Mouse (Mus musculus) heart, postnatal 10 days (tissue): ENCODE measurements around the gene Coasy. TPM values are rescaled to one million over a fixed set of nuclear protein-coding genes. Genes with fewer than 3 reads are reported as not detected.
"Not testable (repeated sequence)": the region's sequence is repeated elsewhere in the genome, so short reads cannot be mapped to it uniquely, and the experiment has no call there.

Source experiments
- DNase-seq, 2 experiments: peaks; one replicate each; pipeline ENCODE4 v3.0.0; 2021
- intact Hi-C: fragments of 180-260 bp; cut with DNase I; formaldehyde crosslinking; loops from one replicate; pipeline ENCODE4 v1.15.1; 2025
- total RNA-seq, 2 experiments: library from RNA; stranded (reverse); gene quantifications; 2 replicates each; pipeline ENCODE4 v1.2.3; 2021

The Coasy gene
- total RNA-seq, 2 experiments from 2014 or later: 18.7 to 21.4 TPM

- DNase-seq: peak in 1 of 2 experiments; percentile 47
- intact Hi-C loops: no loop called here
Observed at GRCm38 (mm10) chr11:101086323-101086674, 3.9 kb downstream of the Coasy start.

- DNase-seq: peak; percentile 93 to 95
- intact Hi-C loops: no loop called here
Observed at GRCm38 (mm10) chr11:101086756-101087681, 4.7 kb downstream of the Coasy start, which contains the start of gene Mlx. Gene Mlx (plus strand): TSS chr11:101087277.

GRCm38 (mm10) chr11:101087682-101088055, 5.3 kb downstream of the Coasy start:
- intact Hi-C loops: no loop called here
- DNase-seq: no peak

GRCm38 (mm10) chr11:101089931-101090330, 7.6 kb downstream of the Coasy start:
- no peak for DNase-seq
- intact Hi-C loops: loop anchor here (10.0 kb wide), 1 partner anchor 215 kb away; the partner anchor contains the start of gene Becn1

GRCm38 (mm10) chr11:101094930-101095313, 12.6 kb downstream of the Coasy start:
- intact Hi-C loops: loop anchor here (1.0 to 10.0 kb wide), 2 partner anchors 79 to 210 kb away; partner anchors contain the start of gene Becn1
- no peak for DNase-seq

GRCm38 (mm10) chr11:101095314-101096024, 13.1 kb downstream of the Coasy start, which contains the start of gene Psmc3ip:
Gene Psmc3ip (minus strand): TSS chr11:101095436.
- peak; percentile 98 to 99 for DNase-seq
- intact Hi-C loops: loop anchor here (1.0 to 10.0 kb wide), 2 partner anchors 79 to 209 kb away; partner anchors contain the start of gene Becn1

GRCm38 (mm10) chr11:101098231-101098630, 15.9 kb downstream of the Coasy start:
- intact Hi-C loops: loop anchor here (10.0 kb wide), 1 partner anchor 207 kb away; the partner anchor contains the start of gene Becn1
- DNase-seq: no peak

GRCm38 (mm10) chr11:101103011-101103410, 20.6 kb downstream of the Coasy start:
- no peak for DNase-seq
- intact Hi-C loops: no loop called here

GRCm38 (mm10) chr11:101109351-101109750, 27.0 kb downstream of the Coasy start:
- DNase-seq: no peak
- intact Hi-C loops: no loop called here

GRCm38 (mm10) chr11:101110708-101111107, 28.3 kb downstream of the Coasy start:
- intact Hi-C loops: no loop called here
- DNase-seq: no peak

- intact Hi-C loops: no loop called here
- DNase-seq: no peak
Observed at GRCm38 (mm10) chr11:101111178-101111577, 28.8 kb downstream of the Coasy start.

- DNase-seq: no peak
- intact Hi-C loops: no loop called here
Observed at GRCm38 (mm10) chr11:101112186-101112585, 29.8 kb downstream of the Coasy start.

GRCm38 (mm10) chr11:101115564-101115963, 33.2 kb downstream of the Coasy start:
- DNase-seq: no peak
- intact Hi-C loops: no loop called here

- DNase-seq: no peak
- intact Hi-C loops: no loop called here
Observed at GRCm38 (mm10) chr11:101118105-101118504, 35.7 kb downstream of the Coasy start.

GRCm38 (mm10) chr11:101119131-101119760, 36.9 kb downstream of the Coasy start:
- no peak for DNase-seq
- intact Hi-C loops: no loop called here

GRCm38 (mm10) chr11:101119761-101120544, 37.6 kb downstream of the Coasy start, which contains the start of the genes Retreg3 and Tubg1:
Gene Retreg3 (minus strand): TSS chr11:101119893.
Gene Tubg1 (plus strand): TSS chr11:101119938.
- intact Hi-C loops: loop anchor here (2.0 kb wide), 1 partner anchor 49 kb away; no protein-coding TSS in a partner anchor
- DNase-seq: peak; percentile 99

- no peak for DNase-seq
- intact Hi-C loops: loop anchor here (2.0 kb wide), 1 partner anchor 48 kb away; no protein-coding TSS in a partner anchor
Observed at GRCm38 (mm10) chr11:101120545-101121188, 38.3 kb downstream of the Coasy start.

- intact Hi-C loops, DNase-seq: not testable (repeated sequence)
Observed at GRCm38 (mm10) chr11:101124494-101124893, 42.1 kb downstream of the Coasy start.

- intact Hi-C loops, DNase-seq: not testable (repeated sequence)
Observed at GRCm38 (mm10) chr11:101125008-101125407, 42.6 kb downstream of the Coasy start.
